Mouse (Mus musculus) heart, embryonic 11.5 days (tissue): ENCODE measurements around the gene Siglec1. TPM values are rescaled to one million over a fixed set of nuclear protein-coding genes. Genes with fewer than 3 reads are reported as not detected.

ENCODE experiments used
- ATAC-seq: fragments of 200-750 bp; cut with Nextera tagmentation; replicated peaks from 2 replicates; pipeline ENCODE4 v1.8.0; 2017; ENCODE audit warnings: moderate library complexity; ENCODE audit not compliant: insufficient number of reproducible peaks, low FRiP score, low TSS enrichment
- H3K27ac ChIP-seq: fragments of 300-500 bp; sonication (generic); 2 replicates; pipeline ENCODE4 v1.5.1; 2014; ENCODE audit warnings: mild to moderate bottlenecking, low read depth, low read length
- H3K27me3 ChIP-seq: fragments of 300-500 bp; sonication (generic); 2 replicates; pipeline ENCODE4 v1.6.1; 2014; ENCODE audit warnings: mild to moderate bottlenecking, low read length, mixed read lengths; ENCODE audit not compliant: control insufficient read depth, insufficient read depth
- H3K36me3 ChIP-seq: fragments of 300-500 bp; sonication (generic); 2 replicates; pipeline ENCODE4 v1.6.1; 2014; ENCODE audit warnings: mild to moderate bottlenecking, low read length, moderate library complexity, mixed read lengths; ENCODE audit not compliant: control insufficient read depth, insufficient read depth
- H3K4me1 ChIP-seq: fragments of 300-500 bp; sonication (generic); 2 replicates; pipeline ENCODE4 v1.6.1; 2014; ENCODE audit warnings: low read length; ENCODE audit not compliant: control insufficient read depth, insufficient read depth
- H3K4me2 ChIP-seq: fragments of 300-500 bp; sonication (generic); 2 replicates; pipeline ENCODE4 v1.6.1; 2014; ENCODE audit warnings: mild to moderate bottlenecking, moderate library complexity
- H3K4me3 ChIP-seq: fragments of 300-500 bp; sonication (generic); 2 replicates; pipeline ENCODE4 v1.5.1; 2014; ENCODE audit warnings: low read depth, low read length
- H3K9ac ChIP-seq: fragments of 300-500 bp; sonication (generic); 2 replicates; pipeline ENCODE4 v1.6.1; 2014; ENCODE audit warnings: mild to moderate bottlenecking, low read depth, low read length, moderate library complexity
- H3K9me3 ChIP-seq: fragments of 300-500 bp; sonication (generic); replicated peaks from 2 replicates; pipeline ENCODE4 v1.6.1; 2016; ENCODE audit warnings: low read length; ENCODE audit not compliant: control insufficient read depth
- WGBS: fragments of 180-500 bp; shearing (Covaris S2); extraction: QIAGEN DNeasy Blood & Tissue Kit; methylation state at CpG from one replicate; pipeline ENCODE4 v1.1.7; 2014; ENCODE audit not compliant: insufficient replicate concordance; 5-methylcytosine and 5-hydroxymethylcytosine counted together
- microRNA-seq: library from miRNA; unstranded; fragments of <30 nt; microRNA quantifications from one replicate; pipeline ENCODE4, GENCODE M21; 2016; ENCODE audit warnings: borderline number of aligned reads
- polyA plus RNA-seq: library from polyadenylated mRNA; unstranded; fragments of >200 nt; fragmentation: Nextera tagmentation; extraction: Ambion mirVana; gene quantifications from 2 replicates; pipeline ENCODE4 v1.2.1, GENCODE M21; 2014

Siglec1 gene
- polyA plus RNA-seq, 1 experiment from 2014 or later: 0.16 TPM

- Histone ChIP-seq H3K4me2 (no peak overlapping the region), H3K27ac (no peak overlapping the region), H3K4me3 (no peak overlapping the region), H3K36me3 (peaks cover 5% of the 10 kb centered on the region), H3K4me1 (peaks cover 4% of the 10 kb centered on the region), H3K9me3 (no peaks in the 10 kb centered on the region), H3K27me3 (no peaks in the 10 kb centered on the region), H3K9ac (no peak overlapping the region)
- 83% methylated on average over 3 of the region's 3 CpGs for WGBS
- ATAC-seq: no peak
These were observed 59.6 kb downstream of the Siglec1 start for GRCm38 (mm10) chr2:131026941-131027340.

GRCm38 (mm10) chr2:131025230-131025629, 61.3 kb downstream of the Siglec1 start:
- 84% methylated on average over 2 of the region's 2 CpGs for WGBS
- no peak for ATAC-seq
- no peaks in the 10 kb centered on the region for H3K9me3 ChIP-seq
- no peak overlapping the region for H3K4me2 ChIP-seq
- H3K4me3 ChIP-seq: no peak overlapping the region
- H3K27ac ChIP-seq: no peak overlapping the region
- peaks cover 5% of the 10 kb centered on the region for H3K36me3 ChIP-seq
- no peaks in the 10 kb centered on the region for H3K27me3 ChIP-seq
- H3K9ac ChIP-seq: no peak overlapping the region
- peaks cover 4% of the 10 kb centered on the region for H3K4me1 ChIP-seq

Small RNAs within 50 kb of the gene (microRNA-seq; reads per million reads assigned to microRNA genes)
- 0.20 reads per million for gene Mir6973b

Other genes starting within 250 kb of the Siglec1 start
- 47.8 and 48.6 TPM in 2 replicates for gene 4930402H24Rik, start 180.4 kb downstream of the Siglec1 start, polyA plus RNA-seq
- gene Atrn, start 180.3 kb downstream of the Siglec1 start, polyA plus RNA-seq: 6.5 and 8.0 TPM in 2 replicates
- 2.9 and 3.8 TPM in 2 replicates for gene Gfra4, start 43.7 kb downstream of the Siglec1 start, polyA plus RNA-seq
- 4.1 and 5.7 TPM in 2 replicates for gene Adam33, start 23.0 kb downstream of the Siglec1 start, polyA plus RNA-seq
- gene Hspa12b, start 40.5 kb upstream of the Siglec1 start, polyA plus RNA-seq: 5.6 and 6.3 TPM in 2 replicates
- gene Gm11037, start 46.7 kb upstream of the Siglec1 start, polyA plus RNA-seq: not detected in 2 replicates
- gene 1700037H04Rik, start 73.3 kb upstream of the Siglec1 start, polyA plus RNA-seq: 83.0 and 83.4 TPM in 2 replicates
- gene Cenpb, start 93.3 kb upstream of the Siglec1 start, polyA plus RNA-seq: 4.1 and 4.6 TPM in 2 replicates
- gene Cdc25b, start 100.2 kb upstream of the Siglec1 start, polyA plus RNA-seq: 41.1 and 41.8 TPM in 2 replicates
- gene Spef1, start 100.5 kb upstream of the Siglec1 start, polyA plus RNA-seq: 1.2 and 1.7 TPM in 2 replicates
- 30.3 and 31.2 TPM in 2 replicates for gene Ap5s1, start 120.3 kb upstream of the Siglec1 start, polyA plus RNA-seq
- 15.2 and 18.5 TPM in 2 replicates for gene Mavs, start 147.3 kb upstream of the Siglec1 start, polyA plus RNA-seq
- gene Pank2, start 175.7 kb upstream of the Siglec1 start, polyA plus RNA-seq: 31.3 and 33.6 TPM in 2 replicates